Mouse (Mus musculus): ENCODE data around the gene Scarb2. TPM values are rescaled to one million over a fixed set of nuclear protein-coding genes. Genes with fewer than 3 reads are reported as not detected.
A peak's percentile ranks its signal among the peaks of the same experiment; 100 is the strongest.
"Not testable (repeated sequence)": the region's sequence is repeated elsewhere in the genome, so short reads cannot be mapped to it uniquely, and the experiment has no call there.

The Scarb2 gene
- 12.9 and 13.5 TPM in 2 replicates for polyA plus RNA-seq (2015; fragmentation: Nextera tagmentation; extraction: Ambion mirVana)

DNA sequence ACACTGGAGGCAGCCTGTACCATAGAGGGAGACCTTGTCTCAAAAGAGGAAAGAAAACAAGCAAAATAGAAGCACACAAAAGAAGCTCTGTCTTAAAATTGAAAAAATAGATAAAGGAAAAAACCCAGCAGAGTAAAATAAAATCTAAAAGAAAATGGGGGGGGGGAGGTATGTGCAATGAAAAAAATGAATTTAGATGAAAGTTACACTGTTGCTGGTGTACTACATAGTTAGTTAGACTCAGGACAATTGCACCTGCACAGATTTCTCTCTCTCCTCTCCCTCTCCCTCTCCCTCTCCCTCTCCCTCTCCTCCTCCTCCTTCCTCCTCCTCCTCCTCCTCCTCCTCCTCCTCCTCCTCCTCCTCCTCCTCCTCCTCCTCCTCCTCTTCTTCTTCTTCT, at the start of gene Scarb2:
Gene Scarb2 (minus strand): TSS at position 101 of the 400 bp plus-strand sequence.
- Histone ChIP-seq H3K4me2 (ENCODE audit: low read depth, low read length) (peak within 1 kb of the TSS; percentile 75), H3K9me3 (ENCODE audit: control insufficient read depth, low read length) (peaks cover 3% of the 10 kb centered on the region; the same call in 1 of the 2 replicates), H3K27me3 (replicated peaks; ENCODE audit: control insufficient read depth, insufficient read depth, low read length) (no peaks in the 10 kb centered on the region), H3K36me3 (ENCODE audit: control insufficient read depth, insufficient read depth, low read length) (no peaks in the 10 kb centered on the region), H3K4me3 (ENCODE audit: low read length) (peak within 1 kb of the TSS; percentile 97), H3K9ac (ENCODE audit: low read depth, low read length) (peak within 1 kb of the TSS; percentile 50), H3K4me1 (ENCODE audit: control insufficient read depth, insufficient read depth, low read length) (peaks cover 20% of the 10 kb centered on the region), H3K27ac (ENCODE audit: low read length) (peak within 1 kb of the TSS; percentile 77)
- no peak for ATAC-seq

DNA sequence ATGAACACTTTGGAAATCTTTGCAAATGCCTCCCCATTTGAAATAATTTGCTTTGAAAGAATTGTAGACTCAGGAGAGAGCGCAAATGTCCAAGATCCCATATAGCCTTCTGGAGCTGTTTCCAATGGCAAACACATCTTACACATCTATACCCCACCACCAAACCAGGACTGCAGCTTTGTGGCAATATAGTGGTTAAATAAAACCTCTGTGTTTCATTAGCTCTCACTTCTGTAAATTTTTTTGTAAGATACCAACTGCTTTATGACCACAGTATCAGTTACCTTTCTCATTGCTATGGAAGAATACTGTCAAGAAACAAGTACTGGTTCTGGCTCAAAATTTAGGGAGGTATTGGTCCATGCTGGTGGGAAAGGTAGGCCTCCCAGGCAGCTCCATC, 49.3 kb upstream of the Scarb2 start:
- H3K27me3 ChIP-seq (replicated peaks; ENCODE audit: control insufficient read depth, insufficient read depth, low read length): no peaks in the 10 kb centered on the region
- H3K36me3 ChIP-seq (ENCODE audit: control insufficient read depth, insufficient read depth, low read length): no peaks in the 10 kb centered on the region
- H3K9ac ChIP-seq (ENCODE audit: low read depth, low read length): no peak overlapping the region
- no peaks in the 10 kb centered on the region for H3K4me1 ChIP-seq (ENCODE audit: control insufficient read depth, insufficient read depth, low read length)
- H3K4me3 ChIP-seq (ENCODE audit: low read length): no peak overlapping the region
- H3K9me3 ChIP-seq (ENCODE audit: control insufficient read depth, low read length): no peaks in the 10 kb centered on the region
- 98% methylated on average over 1 of the region's 1 CpGs for WGBS
- H3K27ac ChIP-seq (ENCODE audit: low read length): no peak overlapping the region
- no peak overlapping the region for H3K4me2 ChIP-seq (ENCODE audit: low read depth, low read length)
- no peak for ATAC-seq

DNA sequence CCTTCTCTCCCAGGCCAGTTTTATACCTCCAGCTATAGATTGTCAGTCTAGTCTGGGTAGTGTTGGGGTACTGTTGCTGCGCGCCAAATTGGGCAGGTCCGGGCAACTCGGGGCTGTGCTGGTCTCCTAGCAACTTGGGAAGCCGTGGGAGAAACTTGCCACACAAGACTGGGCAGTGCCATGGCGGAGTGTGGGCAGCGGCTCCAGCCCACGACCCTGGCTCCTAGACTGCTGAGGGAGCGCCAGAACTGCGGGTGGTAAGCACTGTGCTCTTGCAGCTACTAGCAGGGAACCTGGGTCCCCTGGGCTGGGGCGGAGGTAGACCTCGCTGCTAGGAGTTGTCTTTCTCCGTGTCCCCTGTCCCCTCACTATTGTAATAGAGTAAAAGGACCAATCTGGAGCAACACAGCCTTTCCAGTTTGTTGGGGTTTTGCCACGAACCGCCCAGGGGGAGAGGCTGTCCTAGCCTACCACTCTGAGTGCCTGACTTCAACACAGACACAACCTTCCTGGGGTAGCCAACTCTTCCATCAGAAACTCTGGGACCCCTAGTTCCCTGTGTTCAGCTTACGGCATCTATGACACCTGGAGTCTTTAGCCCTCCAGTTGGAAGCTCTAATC, 48.4 kb upstream of the Scarb2 start, which contains the start of gene Fam47e:
Gene Fam47e (plus strand): TSS at position 179 of the 621 bp plus-strand sequence.
- Histone ChIP-seq H3K36me3 (ENCODE audit: control insufficient read depth, insufficient read depth, low read length) (no peaks in the 10 kb centered on the region), H3K9ac (ENCODE audit: low read depth, low read length) (no peak within 1 kb of the TSS), H3K4me2 (ENCODE audit: low read depth, low read length) (no peak within 1 kb of the TSS), H3K4me3 (ENCODE audit: low read length) (no peak within 1 kb of the TSS), H3K27me3 (replicated peaks; ENCODE audit: control insufficient read depth, insufficient read depth, low read length) (no peaks in the 10 kb centered on the region), H3K4me1 (ENCODE audit: control insufficient read depth, insufficient read depth, low read length) (no peaks in the 10 kb centered on the region), H3K27ac (ENCODE audit: low read length) (no peak within 1 kb of the TSS), H3K9me3 (ENCODE audit: control insufficient read depth, low read length) (no peaks in the 10 kb centered on the region)
- 75% methylated on average over 16 of the region's 16 CpGs for WGBS
- no peak for ATAC-seq

GRCm38 (mm10) chr5:92554443-92554842, 47.8 kb upstream of the Scarb2 start:
- no peak overlapping the region for H3K9ac ChIP-seq (ENCODE audit: low read depth, low read length)
- H3K4me2 ChIP-seq (ENCODE audit: low read depth, low read length): no peak overlapping the region
- no peak overlapping the region for H3K4me3 ChIP-seq (ENCODE audit: low read length)
- no peaks in the 10 kb centered on the region for H3K36me3 ChIP-seq (ENCODE audit: control insufficient read depth, insufficient read depth, low read length)
- H3K27me3 ChIP-seq (replicated peaks; ENCODE audit: control insufficient read depth, insufficient read depth, low read length): no peaks in the 10 kb centered on the region
- no peaks in the 10 kb centered on the region for H3K4me1 ChIP-seq (ENCODE audit: control insufficient read depth, insufficient read depth, low read length)
- 78% methylated on average over 4 of the region's 4 CpGs for WGBS
- H3K9me3 ChIP-seq (ENCODE audit: control insufficient read depth, low read length): no peaks in the 10 kb centered on the region
- H3K27ac ChIP-seq (ENCODE audit: low read length): no peak overlapping the region
- no peak for ATAC-seq

DNA sequence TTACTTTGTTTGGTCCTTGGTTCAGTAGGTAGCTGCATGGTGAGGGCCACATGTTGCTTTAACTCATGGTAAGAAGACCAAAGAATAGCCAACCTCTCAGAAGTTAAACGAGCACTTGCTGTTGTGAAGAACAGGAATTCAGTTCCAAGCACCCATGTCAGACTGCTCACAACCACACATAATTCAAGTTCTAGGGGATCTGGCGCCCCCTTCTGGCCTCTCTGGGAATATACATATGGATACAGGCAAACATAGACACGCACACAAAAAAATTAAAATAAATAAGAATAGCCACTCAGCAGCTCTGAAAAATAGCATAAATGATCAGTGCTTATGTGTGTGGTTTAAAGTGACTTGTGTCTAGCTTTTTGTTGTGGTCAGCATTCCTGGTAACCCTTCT, 47.3 kb upstream of the Scarb2 start:
- no peak overlapping the region for H3K27ac ChIP-seq (ENCODE audit: low read length)
- ATAC-seq: no peak
- 70% methylated on average over 3 of the region's 3 CpGs for WGBS
- no peak overlapping the region for H3K9ac ChIP-seq (ENCODE audit: low read depth, low read length)
- no peak overlapping the region for H3K4me2 ChIP-seq (ENCODE audit: low read depth, low read length)
- no peaks in the 10 kb centered on the region for H3K27me3 ChIP-seq (replicated peaks; ENCODE audit: control insufficient read depth, insufficient read depth, low read length)
- no peaks in the 10 kb centered on the region for H3K9me3 ChIP-seq (ENCODE audit: control insufficient read depth, low read length)
- H3K36me3 ChIP-seq (ENCODE audit: control insufficient read depth, insufficient read depth, low read length): no peaks in the 10 kb centered on the region
- H3K4me3 ChIP-seq (ENCODE audit: low read length): no peak overlapping the region
- no peaks in the 10 kb centered on the region for H3K4me1 ChIP-seq (ENCODE audit: control insufficient read depth, insufficient read depth, low read length)

DNA sequence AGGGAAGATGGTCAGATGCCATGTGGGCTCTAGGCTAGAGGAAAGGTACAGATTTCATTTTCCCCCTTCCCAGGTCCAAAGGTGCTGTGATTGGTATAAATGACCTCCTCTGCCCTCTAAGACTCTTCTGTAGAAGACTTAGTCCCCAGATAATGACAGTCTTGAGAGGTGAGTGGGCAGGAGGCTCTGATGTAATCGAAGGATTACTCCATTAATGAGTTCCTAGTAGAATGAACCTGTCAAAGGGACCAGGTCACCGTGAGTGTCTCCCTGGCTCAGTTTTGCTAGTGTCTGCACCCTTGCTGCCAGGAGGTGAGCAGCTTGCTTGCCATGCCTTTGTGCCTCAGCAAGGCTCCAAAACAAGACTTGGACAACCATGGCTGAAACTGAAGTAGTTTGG, 46.0 kb upstream of the Scarb2 start:
- Histone ChIP-seq H3K4me3 (ENCODE audit: low read length) (no peak overlapping the region), H3K36me3 (ENCODE audit: control insufficient read depth, insufficient read depth, low read length) (no peaks in the 10 kb centered on the region), H3K4me1 (ENCODE audit: control insufficient read depth, insufficient read depth, low read length) (no peaks in the 10 kb centered on the region), H3K9me3 (ENCODE audit: control insufficient read depth, low read length) (no peaks in the 10 kb centered on the region), H3K27ac (ENCODE audit: low read length) (no peak overlapping the region), H3K9ac (ENCODE audit: low read depth, low read length) (no peak overlapping the region), H3K27me3 (replicated peaks; ENCODE audit: control insufficient read depth, insufficient read depth, low read length) (no peaks in the 10 kb centered on the region), H3K4me2 (ENCODE audit: low read depth, low read length) (no peak overlapping the region)
- ATAC-seq: no peak
- 81% methylated on average over 2 of the region's 2 CpGs for WGBS

- Histone ChIP-seq H3K27ac (ENCODE audit: low read length) (no peak overlapping the region), H3K4me1 (ENCODE audit: control insufficient read depth, insufficient read depth, low read length) (no peaks in the 10 kb centered on the region), H3K36me3 (ENCODE audit: control insufficient read depth, insufficient read depth, low read length) (no peaks in the 10 kb centered on the region), H3K4me2 (ENCODE audit: low read depth, low read length) (no peak overlapping the region), H3K27me3 (replicated peaks; ENCODE audit: control insufficient read depth, insufficient read depth, low read length) (no peaks in the 10 kb centered on the region), H3K4me3 (ENCODE audit: low read length) (no peak overlapping the region), H3K9ac (ENCODE audit: low read depth, low read length) (no peak overlapping the region), H3K9me3 (ENCODE audit: control insufficient read depth, low read length) (no peaks in the 10 kb centered on the region)
- no peak for ATAC-seq
- 66% methylated on average over 4 of the region's 4 CpGs for WGBS
Observed at GRCm38 (mm10) chr5:92539698-92540097, 33.1 kb upstream of the Scarb2 start.

DNA sequence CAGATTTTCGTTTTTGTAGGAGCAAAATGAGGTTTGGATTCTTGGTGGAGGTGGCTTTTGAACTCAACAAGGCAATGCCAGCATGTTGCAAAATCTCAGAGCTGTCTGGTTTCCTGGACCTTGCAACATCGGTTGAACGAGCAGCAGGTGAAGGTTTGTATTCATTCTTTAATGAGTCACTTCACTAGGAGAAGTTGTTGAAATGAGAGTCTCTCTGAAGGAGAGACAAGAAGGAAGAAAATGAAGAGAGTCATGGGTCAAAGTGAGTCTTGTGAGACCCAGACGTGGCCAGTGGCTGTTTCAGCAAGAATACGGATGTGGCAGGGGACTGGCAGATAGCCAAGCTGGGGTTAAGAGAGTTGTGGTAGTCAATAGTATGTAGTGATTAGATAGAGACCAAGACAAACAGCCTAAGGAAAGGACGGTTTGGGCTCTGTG, 18.2 kb upstream of the Scarb2 start:
- Histone ChIP-seq H3K4me2 (ENCODE audit: low read depth, low read length) (no peak overlapping the region), H3K9ac (ENCODE audit: low read depth, low read length) (no peak overlapping the region), H3K27me3 (replicated peaks; ENCODE audit: control insufficient read depth, insufficient read depth, low read length) (no peaks in the 10 kb centered on the region), H3K4me1 (ENCODE audit: control insufficient read depth, insufficient read depth, low read length) (peaks cover 5% of the 10 kb centered on the region; the same call in 1 of the 2 replicates), H3K4me3 (ENCODE audit: low read length) (no peak overlapping the region), H3K36me3 (ENCODE audit: control insufficient read depth, insufficient read depth, low read length) (no peaks in the 10 kb centered on the region), H3K9me3 (ENCODE audit: control insufficient read depth, low read length) (no peaks in the 10 kb centered on the region), H3K27ac (ENCODE audit: low read length) (no peak overlapping the region)
- peak; percentile 62 for ATAC-seq
- 56% methylated on average over 6 of the region's 6 CpGs for WGBS

GRCm38 (mm10) chr5:92521131-92521530, 14.5 kb upstream of the Scarb2 start:
- H3K36me3 ChIP-seq (ENCODE audit: control insufficient read depth, insufficient read depth, low read length); H3K9ac ChIP-seq (ENCODE audit: low read depth, low read length); ATAC-seq; H3K4me3 ChIP-seq (ENCODE audit: low read length); H3K27ac ChIP-seq (ENCODE audit: low read length); H3K27me3 ChIP-seq (replicated peaks; ENCODE audit: control insufficient read depth, insufficient read depth, low read length); H3K4me2 ChIP-seq (ENCODE audit: low read depth, low read length); H3K9me3 ChIP-seq (ENCODE audit: control insufficient read depth, low read length); H3K4me1 ChIP-seq (ENCODE audit: control insufficient read depth, insufficient read depth, low read length): not testable (repeated sequence)
- 72% methylated on average over 2 of the region's 2 CpGs for WGBS

- H3K9me3 ChIP-seq (ENCODE audit: control insufficient read depth, low read length): peaks cover 3% of the 10 kb centered on the region; the same call in 1 of the 2 replicates
- no peak overlapping the region for H3K9ac ChIP-seq (ENCODE audit: low read depth, low read length)
- no peak overlapping the region for H3K4me2 ChIP-seq (ENCODE audit: low read depth, low read length)
- H3K4me1 ChIP-seq (ENCODE audit: control insufficient read depth, insufficient read depth, low read length): no peaks in the 10 kb centered on the region
- WGBS: 79% methylated on average over 5 of the region's 5 CpGs
- H3K36me3 ChIP-seq (ENCODE audit: control insufficient read depth, insufficient read depth, low read length): no peaks in the 10 kb centered on the region
- H3K27me3 ChIP-seq (replicated peaks; ENCODE audit: control insufficient read depth, insufficient read depth, low read length): no peaks in the 10 kb centered on the region
- H3K27ac ChIP-seq (ENCODE audit: low read length): no peak overlapping the region
- peak; percentile 69 for ATAC-seq
- no peak overlapping the region for H3K4me3 ChIP-seq (ENCODE audit: low read length)
Observed at GRCm38 (mm10) chr5:92512066-92512465, 5.4 kb upstream of the Scarb2 start.

Measured in intestine, embryonic 16.5 days (tissue).